Mouse (Mus musculus): ENCODE measurements at regions not wholly inside any gene's neighbourhood (a gene's known extent, or its start where the extent isn't known, plus 50 kb on each side); places are given as distances from the start of the nearest gene placed in this dataset.

DNA sequence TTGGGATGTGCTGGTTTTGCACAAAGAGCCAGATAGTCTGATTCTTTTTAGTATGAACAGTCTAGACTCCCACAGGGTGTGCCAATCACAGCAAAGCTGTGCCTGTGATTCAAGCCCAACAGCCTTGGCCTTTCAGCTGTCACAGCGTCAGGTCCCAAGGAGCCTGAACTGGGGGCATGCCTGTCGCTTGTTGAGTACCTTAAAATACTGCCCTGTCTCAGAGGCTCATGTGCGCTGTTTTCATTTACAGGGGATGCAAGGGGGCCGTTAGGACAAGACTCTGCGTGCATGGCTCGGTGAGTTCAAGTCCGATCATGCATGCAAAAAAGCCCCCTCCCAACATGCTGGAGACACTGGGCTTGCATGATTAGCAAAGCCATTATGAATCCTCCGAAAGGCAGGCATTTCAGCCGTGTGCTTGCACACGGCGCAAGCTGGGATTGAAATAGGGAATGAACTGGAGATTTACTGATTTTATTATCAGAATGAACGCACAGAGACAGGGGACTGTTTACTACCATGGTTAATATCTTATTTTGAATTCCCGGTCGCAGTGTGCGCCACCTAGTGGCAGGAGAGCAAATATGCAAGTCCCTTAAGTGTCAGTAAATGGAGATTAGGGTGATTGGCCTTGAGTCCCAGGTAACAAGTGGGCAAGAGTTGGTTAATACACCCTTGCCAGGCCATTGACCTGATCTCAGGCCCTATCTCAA is 332.8 kb upstream of the Camk1g start:
- in situ Hi-C loops (cut with MboI, MseI), result loop anchor here in 1 of 2 experiments (5.0 kb wide), 1 partner anchor 251 kb away; no protein-coding TSS in a partner anchor

DNA sequence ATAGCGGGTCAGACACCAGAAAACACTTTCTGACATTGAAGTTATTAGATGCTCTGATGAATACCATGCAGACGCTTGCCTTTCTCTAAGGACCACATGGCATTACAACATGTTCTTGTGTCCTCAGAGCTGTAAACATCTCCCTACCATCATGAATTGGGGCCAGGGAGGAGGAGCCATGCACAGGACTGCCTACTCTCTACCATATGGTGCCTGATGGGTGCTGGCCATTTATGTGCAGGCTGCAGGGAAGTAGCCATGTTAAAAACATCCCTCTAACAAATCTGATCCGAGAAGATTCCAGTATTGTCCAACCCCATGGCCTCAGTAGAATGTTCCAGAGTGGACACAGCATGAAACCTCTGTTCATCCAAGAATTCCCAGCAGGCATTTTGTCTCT is 330.1 kb upstream of the Camk1g start:
- in situ Hi-C loops (cut with MboI, MseI), result loop anchor here in 1 of 2 experiments (5.0 kb wide), 1 partner anchor 248 kb away; no protein-coding TSS in a partner anchor

- in situ Hi-C loops (cut with MboI, MseI), result no loop called here
Measured at GRCm38 (mm10) chr1:193698603-193699266, 328.6 kb upstream of the Camk1g start.

GRCm38 (mm10) chr1:193697857-193698256 is 327.8 kb upstream of the Camk1g start:
- in situ Hi-C loops (cut with MboI, MseI), result no loop called here

DNA sequence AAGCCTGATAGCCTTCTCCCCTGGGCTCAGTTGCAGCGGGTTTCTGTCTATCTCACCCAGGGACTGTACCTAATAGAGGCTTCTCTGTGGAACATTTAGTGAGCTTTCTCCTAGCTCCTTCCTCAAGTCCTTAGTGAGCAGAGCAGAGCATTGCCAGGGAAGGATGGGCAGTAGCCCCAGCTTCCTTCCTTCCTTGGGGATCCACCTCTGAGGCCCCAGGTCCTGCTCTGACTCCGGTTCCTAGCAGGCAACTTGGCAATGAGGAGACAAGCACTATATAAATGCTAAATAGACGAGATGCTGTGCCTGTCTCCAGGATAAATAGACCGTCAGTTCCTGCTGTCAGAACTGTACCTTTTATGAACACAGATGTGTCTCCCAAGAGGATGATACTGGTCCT is 326.9 kb upstream of the Camk1g start:
- in situ Hi-C loops (cut with MboI, MseI), result no loop called here

GRCm38 (mm10) chr1:193692991-193693390 is 322.9 kb upstream of the Camk1g start:
- in situ Hi-C loops (cut with MboI, MseI), result no loop called here

DNA sequence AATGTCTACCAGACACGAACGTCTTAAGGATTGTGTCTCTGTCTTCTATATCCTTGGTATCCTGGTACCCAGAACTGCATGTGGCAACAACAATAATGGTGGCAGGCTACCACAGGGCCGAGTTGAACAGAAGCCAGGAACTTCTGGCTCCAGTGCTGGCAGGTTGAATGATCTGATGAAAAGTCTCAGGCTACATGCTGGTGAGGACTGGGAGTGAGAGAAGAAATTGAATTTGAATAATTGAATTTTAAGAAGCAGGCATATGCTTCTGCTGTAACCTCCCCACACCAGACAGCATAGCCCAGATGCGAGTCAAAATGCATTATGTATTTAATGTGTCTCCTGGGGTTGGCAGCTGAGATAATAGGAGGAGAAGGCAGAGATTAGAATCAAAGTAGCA is 319.5 kb upstream of the Camk1g start:
- in situ Hi-C loops (cut with MboI, MseI), result no loop called here

GRCm38 (mm10) chr1:193682917-193683316 is 312.8 kb upstream of the Camk1g start:
- in situ Hi-C loops (cut with MboI, MseI), result no loop called here

DNA sequence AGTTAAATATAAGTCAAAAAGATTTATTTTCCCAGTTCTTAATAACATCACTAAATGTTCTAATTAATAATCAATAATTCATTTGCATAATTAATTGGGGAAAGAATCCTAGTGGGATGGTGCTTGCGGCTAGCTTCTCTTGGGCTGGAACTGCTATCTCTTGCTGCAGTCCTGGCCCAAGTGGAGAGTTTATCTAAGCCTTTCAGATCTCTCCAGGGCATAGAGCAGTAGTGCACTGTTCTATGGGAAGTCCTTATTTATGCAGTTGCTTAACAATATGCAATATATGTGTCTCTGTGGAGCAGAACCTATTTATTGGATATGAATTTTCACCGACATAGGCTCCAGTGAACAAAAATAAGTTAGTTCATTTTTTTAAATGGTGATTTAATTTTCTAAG is 308.4 kb upstream of the Camk1g start:
- in situ Hi-C loops (cut with MboI, MseI), result no loop called here

DNA sequence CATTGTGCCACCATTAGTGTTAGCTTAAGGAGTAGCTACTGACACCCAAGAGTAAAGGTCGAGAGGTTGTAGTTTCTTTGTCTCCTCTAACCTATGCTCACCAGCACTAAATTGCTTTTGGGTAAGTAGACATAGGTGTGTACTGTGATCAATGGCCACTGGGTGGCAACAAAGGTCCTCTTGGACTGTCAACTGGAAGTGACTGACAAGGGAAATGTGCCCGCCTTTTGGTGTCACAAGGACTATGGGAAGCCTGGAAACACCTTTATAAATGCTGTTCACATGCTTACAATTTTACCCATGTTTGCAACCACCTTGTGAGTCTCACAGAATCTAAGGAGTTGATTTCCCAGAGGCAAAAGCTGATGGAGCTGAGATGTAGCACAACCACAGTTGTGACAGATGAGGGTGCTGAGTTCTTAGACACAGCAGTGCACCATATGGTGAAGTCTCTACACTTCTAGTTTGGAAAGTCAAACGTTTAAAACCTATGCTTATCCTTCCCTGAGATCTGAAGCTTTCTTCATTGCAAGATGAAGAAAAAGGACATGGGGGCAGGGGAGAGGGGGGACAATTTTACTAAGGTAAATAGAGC is 303.2 kb upstream of the Camk1g start:
- in situ Hi-C loops (cut with MboI, MseI), result no loop called here

GRCm38 (mm10) chr1:193672681-193673080 is 302.6 kb upstream of the Camk1g start:
- in situ Hi-C loops (cut with MboI, MseI), result no loop called here

DNA sequence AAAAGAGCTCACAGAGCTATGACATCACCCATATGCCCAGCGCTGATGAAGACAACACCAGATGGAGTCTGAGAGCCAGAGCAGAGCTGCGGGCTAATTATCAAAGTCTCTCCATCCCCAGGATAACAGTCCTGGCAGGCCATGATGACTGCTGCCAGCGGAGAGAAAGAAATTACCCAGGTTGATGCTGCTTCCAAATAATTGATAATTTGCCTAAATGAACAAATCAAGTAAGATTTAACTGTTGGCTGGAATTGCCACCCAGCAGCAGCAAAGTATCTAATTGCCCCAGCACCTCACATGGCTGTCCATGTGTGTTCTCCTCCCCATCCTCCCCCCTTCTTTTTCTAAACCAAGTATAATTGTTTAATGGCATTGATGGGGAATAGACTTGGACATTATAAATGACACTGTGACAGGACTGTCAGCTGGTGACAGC is 301.7 kb upstream of the Camk1g start:
- in situ Hi-C loops (cut with MboI, MseI), result no loop called here

- in situ Hi-C loops (cut with MboI, MseI), result no loop called here
Measured at GRCm38 (mm10) chr1:193671046-193671445, 300.9 kb upstream of the Camk1g start.

DNA sequence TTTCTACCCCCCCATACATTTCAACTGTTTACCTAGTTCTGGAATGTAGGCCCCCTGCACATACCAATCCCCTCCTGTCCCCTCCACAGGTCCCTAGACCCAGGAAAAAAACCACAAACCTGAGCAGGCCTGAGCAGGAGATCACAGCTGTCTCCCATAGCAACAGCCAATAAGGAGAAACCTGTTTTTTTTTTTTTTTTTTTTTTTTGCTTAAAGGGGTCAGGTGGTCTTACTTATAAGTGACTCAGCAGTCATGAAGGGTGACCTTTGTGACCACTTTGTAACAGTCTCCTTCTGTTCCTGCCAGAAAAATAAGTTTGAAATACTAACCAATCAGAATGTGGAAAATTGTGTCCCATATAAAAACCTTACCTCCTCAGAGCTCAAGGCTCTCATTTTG is 299.9 kb upstream of the Camk1g start:
- in situ Hi-C loops (cut with MboI, MseI), result no loop called here

DNA sequence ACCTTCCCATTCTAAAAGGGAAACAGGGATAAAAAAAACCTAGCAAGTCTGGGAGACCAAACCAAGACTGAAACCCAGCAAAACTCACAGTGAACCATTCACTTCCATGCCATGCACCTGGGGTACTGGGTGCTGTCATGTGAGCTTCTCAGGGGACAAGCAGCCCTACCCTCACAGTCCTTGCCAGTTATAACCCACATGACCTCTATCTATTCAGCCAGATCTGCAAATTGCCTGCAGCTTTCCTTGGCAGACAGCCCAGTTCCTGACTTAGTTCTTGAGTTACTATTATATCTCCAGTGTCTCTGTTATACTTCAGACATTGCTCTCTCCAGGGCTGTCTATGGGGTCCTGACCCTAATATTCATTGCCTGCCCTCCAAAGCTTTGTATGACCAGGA is 298.7 kb upstream of the Camk1g start:
- in situ Hi-C loops (cut with MboI, MseI), result no loop called here

DNA sequence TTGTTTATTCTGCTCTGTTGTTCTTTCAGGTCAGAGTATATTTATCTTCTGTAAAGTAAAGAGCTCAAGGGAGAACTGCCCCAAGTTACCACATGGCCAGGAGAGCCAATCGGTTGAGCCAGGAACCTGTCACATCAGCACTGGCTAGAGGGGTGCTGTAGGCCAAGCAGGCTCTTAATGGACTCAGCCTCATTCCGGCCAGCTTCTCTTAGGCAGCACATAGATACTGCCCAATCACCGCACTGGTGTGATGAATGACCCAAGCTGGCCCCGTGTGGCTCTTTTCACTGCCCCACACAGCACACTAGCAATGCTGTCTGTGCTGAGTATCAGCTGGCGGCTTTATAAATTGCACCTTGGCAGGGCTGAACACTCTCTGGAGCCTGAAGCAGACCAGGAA is 295.8 kb upstream of the Camk1g start:
- in situ Hi-C loops (cut with MboI, MseI), result no loop called here

GRCm38 (mm10) chr1:193664569-193664968 is 294.5 kb upstream of the Camk1g start:
- in situ Hi-C loops (cut with MboI, MseI), result no loop called here

DNA sequence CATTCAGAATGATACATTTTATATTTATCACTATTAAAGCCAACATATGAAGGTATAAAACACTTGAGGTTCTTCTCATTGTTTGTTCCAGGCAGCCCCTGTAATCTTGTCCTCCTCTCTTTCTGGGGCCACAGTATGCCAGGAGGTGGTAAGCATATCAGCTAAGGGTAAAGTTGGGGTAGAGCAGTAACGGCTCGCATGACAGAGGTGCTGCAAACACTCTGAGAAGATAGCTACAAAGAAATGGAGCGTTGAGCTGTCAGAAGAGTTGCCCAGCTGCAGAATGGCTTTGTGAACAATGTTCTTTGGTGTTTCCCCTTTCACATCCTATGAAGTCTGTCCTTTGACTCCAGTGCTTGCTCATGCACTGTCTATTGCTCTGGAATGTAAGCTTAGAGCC is 293.5 kb upstream of the Camk1g start:
- in situ Hi-C loops (cut with MboI, MseI), result no loop called here

DNA sequence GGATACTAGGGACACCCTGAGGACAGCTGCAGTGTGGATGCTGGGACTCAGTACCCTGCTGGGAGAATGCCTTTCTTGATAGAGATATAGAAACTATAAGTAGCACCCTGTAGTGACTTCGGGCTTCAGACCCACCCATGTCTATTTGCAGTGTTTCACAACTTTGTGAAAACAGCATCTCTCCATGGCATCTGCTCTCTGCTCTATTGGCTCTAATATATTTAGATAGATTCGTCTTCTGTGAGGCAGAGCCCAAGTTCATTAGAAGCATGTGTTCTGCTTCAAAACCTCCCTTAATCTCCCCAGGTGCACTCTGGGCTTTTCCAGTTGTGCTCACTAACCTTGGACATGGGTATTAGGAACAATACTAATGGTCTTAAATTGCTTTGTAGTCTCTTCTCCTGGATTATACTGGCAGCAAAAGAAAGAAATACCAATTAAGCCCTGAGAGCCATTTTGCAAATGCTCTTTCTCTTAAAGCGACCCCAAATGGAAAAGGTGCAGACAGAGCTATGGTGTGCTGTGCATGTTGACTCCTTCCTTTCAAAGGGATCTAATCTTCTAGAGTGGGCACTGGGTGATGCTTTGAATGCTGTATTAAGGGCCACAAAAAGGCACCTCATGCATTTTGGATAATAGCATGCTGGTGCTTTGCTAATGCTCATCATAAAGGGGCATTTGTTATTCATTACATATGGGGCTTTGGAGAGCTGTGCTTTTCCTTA is 292.2 kb upstream of the Camk1g start:
- in situ Hi-C loops (cut with MboI, MseI), result no loop called here

GRCm38 (mm10) chr1:193661377-193661776 is 291.3 kb upstream of the Camk1g start:
- in situ Hi-C loops (cut with MboI, MseI), result no loop called here

DNA sequence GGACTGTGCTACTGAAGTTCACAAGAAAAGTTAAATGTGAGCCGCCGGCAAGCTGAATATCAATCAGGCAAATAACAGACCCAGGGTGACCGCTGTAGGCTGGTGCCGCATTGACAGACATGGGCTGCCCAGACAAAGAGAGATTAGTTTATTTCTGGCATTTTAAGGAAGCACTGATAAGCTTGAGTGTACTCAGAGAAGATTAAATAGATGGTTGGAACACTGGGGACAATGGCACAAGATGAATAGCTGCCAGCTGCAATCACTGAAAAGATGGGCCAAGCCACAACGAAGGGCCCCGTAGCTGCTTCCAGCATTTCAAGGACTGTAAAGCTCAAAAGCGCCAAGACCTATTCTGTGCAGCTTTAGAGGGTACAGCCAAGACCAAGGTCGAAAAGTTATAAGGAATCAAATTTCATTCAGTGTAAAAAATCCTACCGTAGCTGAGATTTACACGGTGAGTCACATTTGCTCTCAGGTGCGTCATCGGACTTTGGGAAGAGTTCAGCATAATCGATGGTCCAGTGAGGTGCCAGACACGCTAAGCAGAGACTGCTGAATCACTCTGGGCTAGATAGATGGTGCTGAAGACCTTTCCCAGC is 285.1 kb upstream of the Camk1g start:
- in situ Hi-C loops (cut with MboI, MseI), result no loop called here

- in situ Hi-C loops (cut with MboI, MseI), result no loop called here
Measured at GRCm38 (mm10) chr1:193650275-193650674, 280.2 kb upstream of the Camk1g start.

Measured in T-helper 17 cell (primary cell).